Mouse (Mus musculus) megakaryocyte, embryonic 14.5 days (primary cell): ENCODE results near the gene Arnt2.

Experiments
- FLI1 ChIP-seq: IDR thresholded peaks from 2 replicates; pipeline ENCODE4 v1.6.1; 2012; ENCODE audit warnings: low read length, inconsistent platforms, mixed read lengths
- GATA1 ChIP-seq: IDR thresholded peaks from 3 replicates; pipeline ENCODE4 v1.6.1; 2012; ENCODE audit warnings: mixed read lengths, low read length, inconsistent platforms, borderline replicate concordance

DNA sequence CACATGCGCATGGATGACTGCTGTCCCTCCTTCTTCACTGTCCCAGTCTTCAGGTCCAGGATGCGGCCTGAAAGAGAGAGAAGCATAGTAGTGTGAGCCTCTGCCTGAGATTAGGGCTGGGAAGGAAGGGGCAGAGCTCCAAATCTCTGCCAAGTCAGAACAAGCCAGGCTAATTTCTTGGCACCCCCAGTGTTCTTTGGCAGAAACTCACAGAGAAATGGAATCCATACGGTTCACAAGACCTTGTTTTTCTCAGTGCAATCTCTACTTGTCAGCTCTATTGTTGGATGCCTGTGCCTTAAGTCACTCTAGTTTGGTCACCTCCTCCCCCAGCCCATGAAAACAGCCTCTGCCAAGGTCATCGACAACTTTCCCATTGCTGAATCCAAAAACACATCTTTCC is 99.1 kb downstream of the Arnt2 start:
- TF ChIP-seq GATA1 (no peak), FLI1 (no peak)
